Mouse (Mus musculus) kidney, postnatal 25 days (tissue): ENCODE measurements around the gene Kcnk12.

Source experiments
- DNase-seq, 2 experiments: peaks; one replicate each; pipeline ENCODE4 v3.0.0; 2021; ENCODE audit warnings: mixed read lengths in 2 of 2

Gene Kcnk12

DNA sequence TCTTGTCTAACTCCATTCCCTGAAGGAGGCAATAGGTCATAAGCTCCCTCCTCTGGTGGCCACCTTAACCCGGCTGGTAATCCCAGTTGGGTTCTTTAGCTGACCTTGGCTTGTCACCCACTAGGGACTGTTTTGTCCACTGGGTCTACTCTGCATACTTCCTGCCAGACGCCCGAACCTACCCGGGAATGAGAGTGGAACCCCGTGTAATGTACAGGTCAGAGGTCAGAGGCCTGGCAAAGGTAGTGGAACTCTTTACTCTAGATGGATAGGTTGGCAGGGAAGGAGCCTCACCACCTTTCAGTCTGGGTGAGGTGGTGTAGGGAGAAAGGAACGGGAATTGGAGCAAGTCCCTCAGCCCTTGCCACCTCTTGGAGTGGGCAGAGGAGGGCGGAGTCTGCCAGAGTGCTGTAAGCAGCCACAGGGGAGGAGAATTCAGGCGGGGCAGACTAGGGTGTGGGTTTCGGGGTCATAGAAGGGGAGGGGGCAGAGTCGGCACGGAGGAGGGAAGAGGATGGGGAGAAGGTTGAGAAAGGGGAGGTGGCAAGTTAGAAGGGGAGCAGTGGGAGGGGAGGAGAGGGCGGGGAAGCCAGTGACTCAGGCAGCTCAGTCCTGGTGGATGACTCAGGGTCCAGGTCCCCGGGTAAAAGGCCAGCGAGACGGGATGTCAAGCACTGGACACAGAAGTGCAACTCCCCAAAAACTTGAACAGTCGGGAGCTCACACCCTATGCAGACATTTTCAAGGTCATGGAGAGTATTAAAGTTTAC is 98.6 kb downstream of the Kcnk12 start:
- DNase-seq, result no peak

DNA sequence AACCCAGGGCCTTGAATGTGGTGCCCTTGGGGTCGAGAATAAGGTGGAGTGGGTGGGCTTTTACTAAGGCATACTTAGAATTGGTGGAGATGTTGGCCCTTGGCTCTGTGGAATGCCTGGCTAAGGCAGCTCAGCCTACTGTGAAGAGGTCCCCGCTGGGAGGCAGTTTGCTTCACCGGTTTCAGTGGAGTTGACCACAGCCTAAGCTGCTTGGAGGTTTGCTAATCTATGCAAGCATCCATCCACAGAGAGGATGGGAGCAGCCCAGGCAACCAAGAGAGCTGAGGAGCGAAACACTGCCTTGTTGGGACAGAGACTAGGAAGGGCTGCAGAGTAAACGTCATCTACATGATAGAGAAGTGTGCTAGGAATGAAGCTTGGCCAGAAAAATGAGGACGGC is 101.0 kb downstream of the Kcnk12 start:
- no peak for DNase-seq

DNA sequence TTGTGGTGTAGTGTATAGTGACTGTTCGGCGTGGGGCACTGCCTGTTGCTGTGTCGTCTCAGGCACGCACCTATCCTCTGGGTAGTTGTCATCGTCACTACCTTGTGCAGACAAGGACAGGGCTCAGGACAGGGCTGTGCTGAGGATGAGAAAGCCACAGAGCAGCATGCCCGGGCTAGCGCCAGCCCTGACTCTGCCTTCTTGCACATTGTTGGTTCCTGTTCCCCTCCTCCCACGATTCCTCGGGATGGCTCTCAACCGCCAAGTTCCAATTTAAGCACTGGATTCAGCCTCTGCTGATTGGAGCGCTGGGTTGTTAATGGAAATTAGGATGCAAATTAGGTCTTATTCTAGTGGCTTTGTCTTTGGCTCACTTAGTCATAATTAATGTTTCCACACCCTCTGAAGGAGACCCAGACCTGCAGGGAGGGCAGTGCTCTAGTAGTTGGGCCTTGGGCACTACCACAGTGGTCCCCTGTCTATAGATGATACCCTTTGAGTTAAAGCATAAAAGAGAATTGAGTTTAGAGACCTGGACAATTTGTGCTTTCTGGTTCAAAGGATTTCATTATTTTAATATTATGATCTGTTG is 101.8 kb downstream of the Kcnk12 start:
- DNase-seq, result no peak
